Mouse (Mus musculus) hindbrain, embryonic 14.5 days (tissue): ENCODE results near the gene Chd6. TPM values are rescaled to one million over a fixed set of nuclear protein-coding genes. Genes with fewer than 3 reads are reported as not detected.

Experiments
- ATAC-seq: fragments of 200-750 bp; cut with Nextera tagmentation; 2 replicates; pipeline ENCODE4 v1.8.0; 2017; ENCODE audit warnings: moderate number of reproducible peaks, mild to moderate bottlenecking, moderate TSS enrichment, moderate library complexity; ENCODE audit not compliant: low FRiP score
- DNase-seq: peaks from one replicate; pipeline ENCODE4 v3.0.0-alpha.2; 2015; ENCODE audit warnings: low spot score
- H3K27ac ChIP-seq: fragments of 300-500 bp; sonication (generic); 2 replicates; pipeline ENCODE4 v1.5.1; 2014; ENCODE audit warnings: mild to moderate bottlenecking, moderate library complexity
- H3K27me3 ChIP-seq: fragments of 300-500 bp; sonication (generic); 2 replicates; pipeline ENCODE4 v1.6.1; 2014; ENCODE audit warnings: mild to moderate bottlenecking, low read length, mixed read lengths; ENCODE audit not compliant: control insufficient read depth, insufficient read depth
- H3K36me3 ChIP-seq: fragments of 300-500 bp; sonication (generic); replicated peaks from 2 replicates; pipeline ENCODE4 v1.6.1; 2014; ENCODE audit not compliant: control insufficient read depth, insufficient read depth
- H3K4me1 ChIP-seq: fragments of 300-500 bp; sonication (generic); replicated peaks from 2 replicates; pipeline ENCODE4 v1.6.1; 2014; ENCODE audit warnings: antibody characterized with exemption, low read length, mixed read lengths; ENCODE audit not compliant: control insufficient read depth, insufficient read depth
- H3K4me2 ChIP-seq: fragments of 300-500 bp; sonication (generic); replicated peaks from 2 replicates; pipeline ENCODE4 v1.6.1; 2014; ENCODE audit warnings: mild to moderate bottlenecking, moderate library complexity
- H3K4me3 ChIP-seq: fragments of 300-500 bp; sonication (generic); replicated peaks from 2 replicates; pipeline ENCODE4 v1.5.1; 2014; ENCODE audit warnings: mild to moderate bottlenecking, low read length
- H3K9ac ChIP-seq: fragments of 300-500 bp; sonication (generic); 2 replicates; pipeline ENCODE4 v1.6.1; 2014
- H3K9me3 ChIP-seq: fragments of 300-500 bp; sonication (generic); 2 replicates; pipeline ENCODE4 v1.6.1; 2016; ENCODE audit warnings: low read length; ENCODE audit not compliant: control insufficient read depth
- WGBS: fragments of 180-500 bp; shearing (Covaris S2); extraction: QIAGEN DNeasy Blood & Tissue Kit; methylation state at CpG from one replicate; pipeline ENCODE4 v1.1.7; 2014; 5-methylcytosine and 5-hydroxymethylcytosine counted together
- polyA plus RNA-seq: library from polyadenylated mRNA; unstranded; fragments of >200 nt; fragmentation: Nextera tagmentation; extraction: Ambion mirVana; gene quantifications from 2 replicates; pipeline ENCODE4 v1.2.1, GENCODE M21; 2014

Chd6 gene
- polyA plus RNA-seq, 1 experiment from 2014 or later, result 31.5 TPM

DNA sequence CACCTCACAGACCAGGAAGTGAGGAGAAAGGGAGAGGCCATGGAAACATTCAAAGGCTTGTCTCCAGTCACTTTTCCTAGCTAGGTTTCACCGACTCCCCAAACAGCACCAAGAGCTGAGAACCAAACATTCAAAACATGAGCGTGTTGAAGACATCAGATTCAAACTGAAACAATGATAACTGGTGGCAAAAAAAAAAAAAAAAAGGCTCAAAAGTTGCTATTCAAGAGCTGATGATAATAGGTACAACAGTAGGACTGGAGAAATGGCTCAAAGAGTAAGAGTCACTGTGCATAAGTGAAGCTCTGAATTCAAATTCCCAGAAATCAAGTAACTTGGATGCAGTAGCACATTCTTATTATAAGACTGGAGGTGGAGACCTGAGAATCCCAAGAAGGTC is 30.3 kb downstream of the Chd6 start:
- H3K27me3 ChIP-seq, result no peaks in the 10 kb centered on the region
- DNase-seq (no peak), ATAC-seq (no peak)
- H3K4me1 ChIP-seq, result peaks cover 5% of the 10 kb centered on the region; the same call in 1 of the 2 replicates
- H3K4me2 ChIP-seq, result no peak overlapping the region
- no peak overlapping the region for H3K9ac ChIP-seq
- no peak overlapping the region for H3K4me3 ChIP-seq
- no peaks in the 10 kb centered on the region for H3K36me3 ChIP-seq
- no peak overlapping the region for H3K27ac ChIP-seq
- H3K9me3 ChIP-seq, result no peaks in the 10 kb centered on the region
- WGBS, result 91% methylated on average over 2 of the region's 2 CpGs

- no peaks in the 10 kb centered on the region for H3K36me3 ChIP-seq
- WGBS, result 96% methylated on average over 4 of the region's 4 CpGs
- H3K9ac ChIP-seq, result no peak overlapping the region
- no peak overlapping the region for H3K4me2 ChIP-seq
- no peaks in the 10 kb centered on the region for H3K9me3 ChIP-seq
- H3K4me3 ChIP-seq, result no peak overlapping the region
- H3K27me3 ChIP-seq, result no peaks in the 10 kb centered on the region
- H3K4me1 ChIP-seq, result peaks cover 5% of the 10 kb centered on the region; the same call in 1 of the 2 replicates
- no peak overlapping the region for H3K27ac ChIP-seq
- no peak for DNase-seq
- ATAC-seq, result no peak
These were observed 32.6 kb downstream of the Chd6 start for GRCm38 (mm10) chr2:161076262-161076661.

DNA sequence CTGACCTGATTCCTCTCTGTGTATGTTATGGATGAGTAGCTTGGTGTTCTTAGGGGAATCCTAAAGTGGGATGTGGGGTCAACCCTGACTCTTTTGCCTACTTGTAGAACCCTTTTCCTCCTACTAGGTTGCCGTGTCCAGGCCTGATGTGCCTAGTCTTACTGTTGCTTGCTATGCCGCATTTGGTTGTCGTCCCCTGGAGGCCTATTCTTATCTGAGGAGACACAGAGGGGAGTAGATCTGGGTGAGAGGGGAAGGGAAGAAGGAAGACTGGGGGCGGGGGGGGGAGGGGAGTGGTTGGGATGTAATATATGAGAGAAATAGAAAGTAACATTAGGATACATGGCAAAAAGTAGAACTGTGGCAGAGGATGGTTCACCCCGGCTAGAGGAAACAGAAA is 33.3 kb downstream of the Chd6 start:
- Histone ChIP-seq H3K4me2 (no peak overlapping the region), H3K9me3 (no peaks in the 10 kb centered on the region), H3K4me3 (no peak overlapping the region), H3K4me1 (peaks cover 5% of the 10 kb centered on the region; the same call in 1 of the 2 replicates), H3K9ac (no peak overlapping the region), H3K27me3 (no peaks in the 10 kb centered on the region), H3K36me3 (no peaks in the 10 kb centered on the region), H3K27ac (no peak overlapping the region)
- DNase-seq, result no peak
- no peak for ATAC-seq
- WGBS, result 92% methylated on average over 5 of the region's 5 CpGs

- H3K4me1 ChIP-seq, result no peaks in the 10 kb centered on the region
- no peaks in the 10 kb centered on the region for H3K9me3 ChIP-seq
- H3K27ac ChIP-seq, result no peak overlapping the region
- no peaks in the 10 kb centered on the region for H3K36me3 ChIP-seq
- no peak overlapping the region for H3K4me3 ChIP-seq
- H3K27me3 ChIP-seq, result no peaks in the 10 kb centered on the region
- whole genome bisulfite sequencing, result 71% methylated on average over 10 of the region's 10 CpGs
- H3K4me2 ChIP-seq, result no peak overlapping the region
- no peak overlapping the region for H3K9ac ChIP-seq
- no peak for ATAC-seq
- no peak for DNase-seq
These were observed 42.6 kb downstream of the Chd6 start for GRCm38 (mm10) chr2:161066097-161066759.

GRCm38 (mm10) chr2:161065594-161065993 is 43.3 kb downstream of the Chd6 start:
- WGBS, result 94% methylated on average over 2 of the region's 2 CpGs
- H3K4me1 ChIP-seq, result no peaks in the 10 kb centered on the region
- no peaks in the 10 kb centered on the region for H3K36me3 ChIP-seq
- DNase-seq (no peak), ATAC-seq (no peak)
- no peaks in the 10 kb centered on the region for H3K27me3 ChIP-seq
- H3K9ac ChIP-seq, result no peak overlapping the region
- H3K4me3 ChIP-seq, result no peak overlapping the region
- no peak overlapping the region for H3K27ac ChIP-seq
- no peak overlapping the region for H3K4me2 ChIP-seq
- H3K9me3 ChIP-seq, result no peaks in the 10 kb centered on the region

GRCm38 (mm10) chr2:161064836-161065235 is 44.0 kb downstream of the Chd6 start:
- no peak overlapping the region for H3K27ac ChIP-seq
- ATAC-seq (no peak), DNase-seq (no peak)
- 70% methylated on average over 1 of the region's 1 CpGs for WGBS
- H3K36me3 ChIP-seq, result no peaks in the 10 kb centered on the region
- H3K4me3 ChIP-seq, result no peak overlapping the region
- H3K4me1 ChIP-seq, result no peaks in the 10 kb centered on the region; the same call in 1 of the 2 replicates
- H3K9ac ChIP-seq, result no peak overlapping the region
- no peak overlapping the region for H3K4me2 ChIP-seq
- no peaks in the 10 kb centered on the region for H3K27me3 ChIP-seq
- no peaks in the 10 kb centered on the region for H3K9me3 ChIP-seq

GRCm38 (mm10) chr2:161058841-161059240 is 50.0 kb downstream of the Chd6 start:
- Histone ChIP-seq H3K4me2 (no peak overlapping the region), H3K4me1 (no peaks in the 10 kb centered on the region; the same call in 1 of the 2 replicates), H3K9ac (no peak overlapping the region), H3K27ac (no peak overlapping the region), H3K4me3 (no peak overlapping the region), H3K9me3 (no peaks in the 10 kb centered on the region), H3K36me3 (0 out of 2 replicates have a peak, but pooled peaks cover 3% of the 10 kb centered on the region), H3K27me3 (no peaks in the 10 kb centered on the region)
- 77% methylated on average over 4 of the region's 4 CpGs for WGBS
- ATAC-seq, result no peak
- no peak for DNase-seq

- Histone ChIP-seq H3K36me3 (peaks cover 27% of the 10 kb centered on the region), H3K4me1 (0 out of 2 replicates have a peak, but pooled peaks cover 4% of the 10 kb centered on the region), H3K9ac (no peak overlapping the region), H3K9me3 (no peaks in the 10 kb centered on the region), H3K4me2 (no peak overlapping the region), H3K27me3 (no peaks in the 10 kb centered on the region), H3K27ac (no peak overlapping the region), H3K4me3 (no peak overlapping the region)
- ATAC-seq (no peak), DNase-seq (no peak)
- 80% methylated on average over 2 of the region's 2 CpGs for WGBS
These were observed 55.1 kb downstream of the Chd6 start for GRCm38 (mm10) chr2:161053765-161054164.

GRCm38 (mm10) chr2:161052175-161052574 is 56.7 kb downstream of the Chd6 start:
- H3K27me3 ChIP-seq, result no peaks in the 10 kb centered on the region
- no peak for ATAC-seq
- H3K4me2 ChIP-seq, result no peak overlapping the region
- DNase-seq, result no peak
- no peaks in the 10 kb centered on the region for H3K9me3 ChIP-seq
- peaks cover 29% of the 10 kb centered on the region for H3K36me3 ChIP-seq
- no peak overlapping the region for H3K4me3 ChIP-seq
- 97% methylated on average over 5 of the region's 5 CpGs for WGBS
- no peak overlapping the region for H3K27ac ChIP-seq
- 0 out of 2 replicates have a peak, but pooled peaks cover 4% of the 10 kb centered on the region for H3K4me1 ChIP-seq
- no peak overlapping the region for H3K9ac ChIP-seq
